21 mouse cellular contexts compared by ENCODE assay signal in genomic region chr6:125568381-125568780, GRCm38 (mm10). TPM values are rescaled to one million over a fixed set of nuclear protein-coding genes. Genes with fewer than 3 reads are reported as not detected.
DNase-seq lines count a peak whose midpoint lies in the region; ATAC-seq and TF ChIP-seq lines count a peak whose summit lies in the region.
"Had no signal": no experiment of that assay in that cellular context is flagged by ENCODE, and none has a peak within 500 bp of the region (broad histone marks: within the 10 kb centered on the region; RNA-seq: fewer than 3 reads in every experiment).

No protein-coding gene starts in this region.

- H3K9ac ChIP-seq in liver, embryonic 15.5 days: no peak overlapping the region
- H3K9ac ChIP-seq: embryonic facial prominence, embryonic 12.5 days; limb, embryonic 15.5 days; midbrain, embryonic 13.5 days; neural tube, embryonic 15.5 days had no signal

- peak overlapping the region; percentile 63 for H3K27ac ChIP-seq in liver, embryonic 15.5 days (replicated peaks)
- no peak overlapping the region for H3K27ac ChIP-seq in left cerebral cortex, adult 2 months
- H3K27ac ChIP-seq: embryonic facial prominence, embryonic 12.5 days; forebrain, embryonic 10.5 days; limb, embryonic 15.5 days; midbrain, embryonic 13.5 days; neural tube, embryonic 15.5 days had no signal

- 0 out of 2 replicates have a peak overlapping the region, but pooled peaks have one; percentile 13 for H3K4me2 ChIP-seq in liver, embryonic 15.5 days
- H3K4me2 ChIP-seq: embryonic facial prominence, embryonic 12.5 days; limb, embryonic 15.5 days; midbrain, embryonic 13.5 days; neural tube, embryonic 15.5 days had no signal

- H3K4me1 ChIP-seq in liver, embryonic 15.5 days (replicated peaks): peaks cover 72% of the 10 kb centered on the region

- 23% methylated on average over 2 of the region's 2 CpGs for WGBS in liver, embryonic 15.5 days (ENCODE audit: insufficient replicate concordance)

- H3K27me3 ChIP-seq in liver, embryonic 15.5 days: no peaks in the 10 kb centered on the region
- H3K27me3 ChIP-seq: embryonic facial prominence, embryonic 12.5 days; limb, embryonic 15.5 days; midbrain, embryonic 13.5 days; neural tube, embryonic 15.5 days had no signal

- H3K36me3 ChIP-seq in liver, embryonic 15.5 days (replicated peaks): no peaks in the 10 kb centered on the region
- H3K36me3 ChIP-seq: embryonic facial prominence, embryonic 12.5 days; forebrain, embryonic 10.5 days; limb, embryonic 15.5 days; midbrain, embryonic 13.5 days; neural tube, embryonic 15.5 days had no signal

- peak; percentile 49 for DNase-seq in heart, adult 8-10 months (ENCODE audit: low spot score)
- DNase-seq in heart, postnatal 25 days (ENCODE audit: low spot score): no peak
- DNase-seq in MEL-GATA-1-ER (ENCODE audit: extremely low read depth, low read depth): peak; percentile 50
- DNase-seq in heart, postnatal 10 days: peak; percentile 52 to 53
- DNase-seq in gastrocnemius, postnatal 25 days: no peak
- no peak for DNase-seq in left cerebral cortex, adult 18-20 months (ENCODE audit: low spot score in 2 of 2)
- no peak for DNase-seq in left cerebral cortex, adult 2 months (ENCODE audit: extremely low spot score in 1 of 2, low spot score in 2 of 2)
- DNase-seq: adrenal gland, postnatal 25 days; cerebellum, adult 9-10 months; gastrocnemius, postnatal 14 days; kidney, adult 9 months; kidney, postnatal 4 days; thymus, adult 18-20 months had no signal

- TF ChIP-seq CTCF in left cerebral cortex, adult 2 months (IDR thresholded peaks at IDR 0.05): no peak

- no peaks in the 10 kb centered on the region for H3K9me3 ChIP-seq in liver, embryonic 15.5 days (replicated peaks)
- H3K9me3 ChIP-seq: embryonic facial prominence, embryonic 12.5 days; forebrain, embryonic 10.5 days; limb, embryonic 15.5 days; midbrain, embryonic 13.5 days; neural tube, embryonic 15.5 days had no signal

- intact Hi-C loops in heart, postnatal 25 days (cut with DNase I): no loop called here
- intact Hi-C loops in heart, postnatal 10 days (cut with DNase I): no loop called here
- intact Hi-C loops in left cerebral cortex, adult 2 months (cut with DNase I): no loop called here

- no peak for ATAC-seq in liver, embryonic 15.5 days (ENCODE audit: insufficient read depth)
- ATAC-seq: midbrain, embryonic 13.5 days had no signal

- no peak overlapping the region for H3K4me3 ChIP-seq in liver, embryonic 15.5 days (replicated peaks)
- H3K4me3 ChIP-seq in left cerebral cortex, adult 2 months: no peak overlapping the region
- H3K4me3 ChIP-seq: embryonic facial prominence, embryonic 12.5 days; forebrain, embryonic 10.5 days; limb, embryonic 15.5 days; midbrain, embryonic 13.5 days; myocyte; neural tube, embryonic 15.5 days had no signal

RNA-seq across cellular contexts. Expression of gene Vwf, which starts 21.8 kb away (rescaled TPM):
- 100 to 1,000 TPM in 2 of 4 experiments, 10 to 100 TPM in 2; 82.6 to 137 (median 104) TPM for total RNA-seq in heart, adult 8-10 months (2022)
- total RNA-seq in heart, postnatal 25 days (2021): 100 to 1,000 TPM; 104 to 114 TPM
- 10 to 100 TPM; 77.4 to 85.2 TPM for total RNA-seq in heart, postnatal 10 days (2021)
- 8.5 and 11.9 TPM in 2 replicates for polyA plus RNA-seq in liver, embryonic 15.5 days (2015; fragmentation: Nextera tagmentation; extraction: Ambion mirVana)
- total RNA-seq in gastrocnemius, postnatal 25 days (2021): 10 to 100 TPM; 17.3 to 42.4 TPM
- total RNA-seq in left cerebral cortex, adult 18-20 months (2021): 10 to 100 TPM; 14.8 to 24.1 TPM
- 10 to 100 TPM; 13.7 to 14.6 TPM for total RNA-seq in left cerebral cortex, adult 2 months (2021)
- total RNA-seq: CH12.LX had no signal

Comparison
In these comparisons a context has a peak if more than half of its experiments do, and no peak if none do; other contexts are left out.
1. DNase-seq: peak in heart, adult 8-10 months (single experiment), MEL-GATA-1-ER (single experiment) and heart, postnatal 10 days (2 of 2); none in heart, postnatal 25 days (single experiment), gastrocnemius, postnatal 25 days (single experiment), left cerebral cortex, adult 18-20 months (0 of 2) and left cerebral cortex, adult 2 months (0 of 2).